Mouse (Mus musculus) frontal cortex, adult 2 months (tissue): ENCODE data around the gene Srrm2. TPM values are rescaled to one million over a fixed set of nuclear protein-coding genes. Genes with fewer than 3 reads are reported as not detected.

Source experiments
- DNase-seq, 2 experiments: peaks; one replicate each; pipeline ENCODE4 v3.0.0; 2022; ENCODE audit warnings: low spot score in 1 of 2; ENCODE audit errors: extremely low spot score in 1 of 2
- polyA plus RNA-seq: library from polyadenylated mRNA; depleted of rRNA; stranded (reverse); fragments of >200 nt; gene quantifications from 2 replicates; pipeline ENCODE4 v1.2.3, GENCODE M21; 2012; rRNA removed

Gene Srrm2
- polyA plus RNA-seq, 1 experiment: 866 TPM

GRCm38 (mm10) chr17:23850853-23851749, 60.8 kb downstream of the Srrm2 start:
- DNase-seq: peak in 1 of 2 experiments; percentile 75

GRCm38 (mm10) chr17:23853292-23853691, 63.0 kb downstream of the Srrm2 start:
- peak in 1 of 2 experiments; percentile 15 for DNase-seq

- DNase-seq: no peak
These were observed 64.0 kb downstream of the Srrm2 start for GRCm38 (mm10) chr17:23854229-23854765.

- no peak for DNase-seq
These were observed 66.9 kb downstream of the Srrm2 start for GRCm38 (mm10) chr17:23857193-23857592.

- no peak for DNase-seq
These were observed 67.6 kb downstream of the Srrm2 start for GRCm38 (mm10) chr17:23857913-23858312.

- no peak for DNase-seq
These were observed 72.6 kb downstream of the Srrm2 start for GRCm38 (mm10) chr17:23862926-23863325.

- DNase-seq: no peak
These were observed 77.4 kb downstream of the Srrm2 start, which contains the start of gene Prss21 for GRCm38 (mm10) chr17:23867756-23868155. Gene Prss21, plus strand, starts transcription at chr17:23868056.

- no peak for DNase-seq
These were observed 78.2 kb downstream of the Srrm2 start for GRCm38 (mm10) chr17:23868513-23868912.

Other genes starting within 250 kb of the Srrm2 start
- 7.9 and 8.4 TPM in 2 replicates for gene Zfp213, start 226.3 kb upstream of the Srrm2 start, polyA plus RNA-seq
- 27.8 and 32.2 TPM in 2 replicates for gene Zfp13, start 191.0 kb upstream of the Srrm2 start, polyA plus RNA-seq
- 0.04 TPM in 1 of 2 replicates, not detected in the other for gene Zscan10, start 189.7 kb upstream of the Srrm2 start, polyA plus RNA-seq
- 0.38 and 0.40 TPM in 2 replicates for gene Mmp25, start 145.3 kb upstream of the Srrm2 start, polyA plus RNA-seq
- not detected in 2 replicates for gene Bicdl2, start 130.0 kb upstream of the Srrm2 start, polyA plus RNA-seq
- gene Hcfc1r1, start 116.9 kb upstream of the Srrm2 start, polyA plus RNA-seq: 114 and 144 TPM in 2 replicates
- 9.1 and 11.3 TPM in 2 replicates for gene Thoc6, start 116.7 kb upstream of the Srrm2 start, polyA plus RNA-seq
- 5.6 and 7.0 TPM in 2 replicates for gene Tnfrsf12a, start 113.1 kb upstream of the Srrm2 start, polyA plus RNA-seq
- 0.08 and 0.17 TPM in 2 replicates for gene Cldn6, start 111.3 kb upstream of the Srrm2 start, polyA plus RNA-seq
- 0.14 and 0.19 TPM in 2 replicates for gene Cldn9, start 106.5 kb upstream of the Srrm2 start, polyA plus RNA-seq
- gene 1520401A03Rik, start 67.7 kb upstream of the Srrm2 start, polyA plus RNA-seq: 0.13 and 0.24 TPM in 2 replicates
- 8.1 and 8.7 TPM in 2 replicates for gene Pkmyt1, start 64.2 kb upstream of the Srrm2 start, polyA plus RNA-seq
- gene Paqr4, start 49.7 kb upstream of the Srrm2 start, polyA plus RNA-seq: 47.2 and 49.8 TPM in 2 replicates
- 0.38 and 0.52 TPM in 2 replicates for gene Kremen2, start 44.7 kb upstream of the Srrm2 start, polyA plus RNA-seq
- 208 and 231 TPM in 2 replicates for gene Flywch1, start 18.9 kb upstream of the Srrm2 start, polyA plus RNA-seq
- gene Flywch2, start 4.5 kb upstream of the Srrm2 start, polyA plus RNA-seq: 38.8 and 41.8 TPM in 2 replicates
- gene Elob, start 38.6 kb downstream of the Srrm2 start, polyA plus RNA-seq: 610 and 742 TPM in 2 replicates
- gene Prss33, start 45.5 kb downstream of the Srrm2 start, polyA plus RNA-seq: 0.16 and 1.0 TPM in 2 replicates
- 0.06 and 0.10 TPM in 2 replicates for gene Prss32, start 53.3 kb downstream of the Srrm2 start, polyA plus RNA-seq
- gene Prss41, start 53.6 kb downstream of the Srrm2 start, polyA plus RNA-seq: 0.10 and 0.15 TPM in 2 replicates
- not detected in 2 replicates for gene Prss21, start 77.5 kb downstream of the Srrm2 start, polyA plus RNA-seq
- gene Dcpp1, start 90.3 kb downstream of the Srrm2 start, polyA plus RNA-seq: not detected in 2 replicates
- gene Dcpp2, start 90.3 kb downstream of the Srrm2 start, polyA plus RNA-seq: not detected in 2 replicates
- not detected in 2 replicates for gene Dcpp3, start 126.9 kb downstream of the Srrm2 start, polyA plus RNA-seq
- gene Sbp, start 151.1 kb downstream of the Srrm2 start, polyA plus RNA-seq: not detected in 2 replicates
- not detected in 2 replicates for gene Sbpl, start 164.7 kb downstream of the Srrm2 start, polyA plus RNA-seq
- gene Prss30, start 190.0 kb downstream of the Srrm2 start, polyA plus RNA-seq: 1.0 and 4.4 TPM in 2 replicates
- gene Prss22, start 207.6 kb downstream of the Srrm2 start, polyA plus RNA-seq: 1.4 and 1.8 TPM in 2 replicates
- gene Prss27, start 247.6 kb downstream of the Srrm2 start, polyA plus RNA-seq: not detected in 2 replicates